Mouse (Mus musculus) brain, embryonic 14.5 days (tissue): ENCODE data around the gene Fam160b1. TPM values are rescaled to one million over a fixed set of nuclear protein-coding genes. Genes with fewer than 3 reads are reported as not detected.

Experiments
- DNase-seq: peaks from one replicate; pipeline ENCODE4 v3.0.0-alpha.2; 2011; ENCODE audit warnings: low read depth
- CTCF ChIP-seq: fragments of 200-500 bp; IDR thresholded peaks from 2 replicates; pipeline ENCODE4 v1.5.1; 2012; ENCODE audit warnings: inconsistent platforms, mild to moderate bottlenecking, moderate library complexity, borderline replicate concordance; ENCODE audit not compliant: insufficient read depth, insufficient read length; ENCODE audit errors: extremely low read depth
- POLR2A ChIP-seq: fragments of 200-500 bp; IDR thresholded peaks from 2 replicates; pipeline ENCODE4 v1.6.1; 2012; ENCODE audit warnings: mild to moderate bottlenecking, inconsistent platforms, borderline replicate concordance; ENCODE audit not compliant: poor library complexity, insufficient read depth, insufficient read length, severe bottlenecking; ENCODE audit errors: extremely low read depth
- polyA plus RNA-seq: library from polyadenylated mRNA; depleted of rRNA; stranded (reverse); fragments of >200 nt; gene quantifications from 2 replicates; pipeline ENCODE4 v1.2.3, GENCODE M21; 2012

The Fam160b1 gene
- polyA plus RNA-seq, 1 experiment: 21.6 TPM

- DNase-seq: no peak
- TF ChIP-seq CTCF: no peak
- no peak for TF ChIP-seq POLR2A
These were observed 15.3 kb downstream of the Fam160b1 start for GRCm38 (mm10) chr19:57375746-57376145.

GRCm38 (mm10) chr19:57377043-57377703, 16.7 kb downstream of the Fam160b1 start:
- DNase-seq: no peak
- TF ChIP-seq POLR2A (no peak), CTCF (no peak)

GRCm38 (mm10) chr19:57386176-57386693, 25.8 kb downstream of the Fam160b1 start:
- no peak for DNase-seq
- TF ChIP-seq POLR2A (no peak), CTCF (no peak)

GRCm38 (mm10) chr19:57391545-57391944, 31.1 kb downstream of the Fam160b1 start:
- no peak for TF ChIP-seq CTCF
- no peak for TF ChIP-seq POLR2A
- no peak for DNase-seq

- DNase-seq: no peak
- TF ChIP-seq POLR2A (no peak), CTCF (no peak)
These were observed 33.0 kb downstream of the Fam160b1 start for GRCm38 (mm10) chr19:57393357-57393957.

GRCm38 (mm10) chr19:57396609-57397008, 36.1 kb downstream of the Fam160b1 start:
- TF ChIP-seq POLR2A (no peak), CTCF (no peak)
- no peak for DNase-seq

GRCm38 (mm10) chr19:57402364-57402763, 41.9 kb downstream of the Fam160b1 start:
- TF ChIP-seq CTCF (no peak), POLR2A (no peak)
- peak; percentile 76 for DNase-seq

GRCm38 (mm10) chr19:57403700-57404501, 43.4 kb downstream of the Fam160b1 start:
- TF ChIP-seq CTCF: peak; percentile 87
- TF ChIP-seq POLR2A: no peak
- peak; percentile 75 for DNase-seq

GRCm38 (mm10) chr19:57404502-57404848, 44.0 kb downstream of the Fam160b1 start:
- no peak for TF ChIP-seq CTCF
- no peak for TF ChIP-seq POLR2A
- no peak for DNase-seq

GRCm38 (mm10) chr19:57407947-57408346, 47.5 kb downstream of the Fam160b1 start:
- no peak for TF ChIP-seq POLR2A
- TF ChIP-seq CTCF: no peak
- no peak for DNase-seq
